Mouse (Mus musculus): ENCODE results near the gene Vmn1r111. TPM values are rescaled to one million over a fixed set of nuclear protein-coding genes. Genes with fewer than 3 reads are reported as not detected.
"Not testable (repeated sequence)": the region's sequence is repeated elsewhere in the genome, so short reads cannot be mapped to it uniquely, and the experiment has no call there.

The Vmn1r111 gene
- polyA plus RNA-seq (2014; fragmentation: Nextera tagmentation; extraction: Ambion mirVana): not detected in 2 replicates

GRCm38 (mm10) chr7:20703116-20703515 is at the start of gene Vmn1r111:
Gene Vmn1r111 (minus strand): TSS chr7:20703216.
- H3K27ac ChIP-seq (replicated peaks; ENCODE audit: low read depth, low read length); H3K4me1 ChIP-seq (ENCODE audit: control insufficient read depth, insufficient read depth, low read length); H3K4me2 ChIP-seq (ENCODE audit: low read depth, low read length); H3K36me3 ChIP-seq (replicated peaks; ENCODE audit: control insufficient read depth, insufficient read depth, low read depth, low read length); H3K9ac ChIP-seq (replicated peaks; ENCODE audit: low read length); H3K27me3 ChIP-seq (ENCODE audit: control insufficient read depth, insufficient read depth, low read length); ATAC-seq (replicated peaks; ENCODE audit: insufficient number of reproducible peaks, low FRiP score, low TSS enrichment, low read depth); H3K9me3 ChIP-seq (replicated peaks; ENCODE audit: control insufficient read depth, low read length); H3K4me3 ChIP-seq (ENCODE audit: low read depth, low read length); DNase-seq (ENCODE audit: low spot score): not testable (repeated sequence)
- WGBS: no CpG with 5 or more reads among the region's 2 CpGs

DNA sequence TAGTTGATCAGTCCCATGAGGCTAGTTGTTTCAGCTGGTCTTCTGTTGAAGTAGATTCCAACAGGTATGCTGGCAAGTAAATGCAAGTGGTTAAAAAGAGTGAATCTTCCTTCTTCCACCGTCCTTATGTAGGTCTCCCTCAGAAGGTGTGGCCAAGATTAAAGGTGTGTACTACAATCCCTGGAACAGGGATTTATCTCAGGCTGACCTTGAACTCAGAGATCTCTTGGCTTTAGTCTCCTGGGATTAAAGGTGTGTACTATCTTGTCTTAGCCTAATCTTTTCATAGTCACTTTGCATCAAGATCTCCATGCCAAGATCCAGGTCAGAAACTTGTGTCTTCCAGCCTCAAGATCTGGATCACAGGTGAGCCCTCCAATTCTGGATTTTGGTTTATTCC is 27.5 kb upstream of the Vmn1r111 start, which contains the start of gene Gm10668:
Gm10668 (minus strand) TSS at position 101 of the 400 bp plus-strand sequence.
- H3K27ac ChIP-seq (replicated peaks; ENCODE audit: low read depth, low read length); H3K4me2 ChIP-seq (ENCODE audit: low read depth, low read length); H3K4me3 ChIP-seq (ENCODE audit: low read depth, low read length); H3K4me1 ChIP-seq (ENCODE audit: control insufficient read depth, insufficient read depth, low read length); ATAC-seq (replicated peaks; ENCODE audit: insufficient number of reproducible peaks, low FRiP score, low TSS enrichment, low read depth); H3K9ac ChIP-seq (replicated peaks; ENCODE audit: low read length); DNase-seq (ENCODE audit: low spot score); H3K27me3 ChIP-seq (ENCODE audit: control insufficient read depth, insufficient read depth, low read length); H3K9me3 ChIP-seq (replicated peaks; ENCODE audit: control insufficient read depth, low read length); H3K36me3 ChIP-seq (replicated peaks; ENCODE audit: control insufficient read depth, insufficient read depth, low read depth, low read length): not testable (repeated sequence)
- WGBS: no CpG with 5 or more reads among the region's 1 CpGs

DNA sequence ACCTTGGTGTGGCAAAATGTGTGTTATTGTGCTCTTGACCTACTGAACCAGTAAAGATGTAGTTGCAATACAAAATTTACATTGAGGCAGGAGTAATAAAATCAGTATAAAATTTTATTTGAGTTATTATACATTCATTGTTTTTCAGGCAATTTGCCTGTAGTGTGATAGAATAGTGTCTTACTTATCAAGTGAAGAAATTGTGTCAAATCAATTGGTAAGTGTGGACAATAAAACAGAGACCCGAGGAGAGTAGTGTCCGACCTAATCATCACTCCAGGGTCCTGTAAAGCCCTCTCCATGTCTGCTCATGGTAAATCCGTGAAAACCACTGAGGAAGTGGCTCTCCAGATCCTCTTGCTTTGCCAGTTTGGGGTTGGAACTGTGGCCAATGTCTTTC is 34.4 kb downstream of the Vmn1r111 start, which contains the start of gene Vmn1r107:
Vmn1r107 (plus strand) TSS at position 301 of the 400 bp plus-strand sequence.
- H3K36me3 ChIP-seq (replicated peaks; ENCODE audit: control insufficient read depth, insufficient read depth, low read depth, low read length); H3K9me3 ChIP-seq (replicated peaks; ENCODE audit: control insufficient read depth, low read length); H3K27ac ChIP-seq (replicated peaks; ENCODE audit: low read depth, low read length); H3K9ac ChIP-seq (replicated peaks; ENCODE audit: low read length); ATAC-seq (replicated peaks; ENCODE audit: insufficient number of reproducible peaks, low FRiP score, low TSS enrichment, low read depth); H3K4me2 ChIP-seq (ENCODE audit: low read depth, low read length); H3K27me3 ChIP-seq (ENCODE audit: control insufficient read depth, insufficient read depth, low read length); H3K4me1 ChIP-seq (ENCODE audit: control insufficient read depth, insufficient read depth, low read length); H3K4me3 ChIP-seq (ENCODE audit: low read depth, low read length); DNase-seq (ENCODE audit: low spot score): not testable (repeated sequence)
- WGBS: no CpG with 5 or more reads among the region's 3 CpGs

Other genes starting within 250 kb of the Vmn1r111 start
- gene Gm10670, start 228.3 kb downstream of the Vmn1r111 start, polyA plus RNA-seq (2014; fragmentation: Nextera tagmentation; extraction: Ambion mirVana): not detected in 2 replicates
- not detected in 2 replicates for gene Vmn1r103, start 192.7 kb downstream of the Vmn1r111 start, polyA plus RNA-seq (2014; fragmentation: Nextera tagmentation; extraction: Ambion mirVana)
- gene Vmn1r104, start 169.4 kb downstream of the Vmn1r111 start, polyA plus RNA-seq (2014; fragmentation: Nextera tagmentation; extraction: Ambion mirVana): not detected in 2 replicates
- not detected in 2 replicates for gene Gm5726, start 157.5 kb downstream of the Vmn1r111 start, polyA plus RNA-seq (2014; fragmentation: Nextera tagmentation; extraction: Ambion mirVana)
- not detected in 2 replicates for gene Gm4141, start 127.0 kb downstream of the Vmn1r111 start, polyA plus RNA-seq (2014; fragmentation: Nextera tagmentation; extraction: Ambion mirVana)
- gene Gm4513, start 104.2 kb downstream of the Vmn1r111 start, polyA plus RNA-seq (2014; fragmentation: Nextera tagmentation; extraction: Ambion mirVana): not detected in 2 replicates
- not detected in 2 replicates for gene Vmn1r107, start 34.3 kb downstream of the Vmn1r111 start, polyA plus RNA-seq (2014; fragmentation: Nextera tagmentation; extraction: Ambion mirVana)
- not detected in 2 replicates for gene Gm10668, start 27.4 kb upstream of the Vmn1r111 start, polyA plus RNA-seq (2014; fragmentation: Nextera tagmentation; extraction: Ambion mirVana)
- not detected in 2 replicates for gene Vmn1r112, start 68.0 kb upstream of the Vmn1r111 start, polyA plus RNA-seq (2014; fragmentation: Nextera tagmentation; extraction: Ambion mirVana)
- not detected in 2 replicates for gene Vmn1r113, start 84.1 kb upstream of the Vmn1r111 start, polyA plus RNA-seq (2014; fragmentation: Nextera tagmentation; extraction: Ambion mirVana)
- gene Vmn1r114, start 109.0 kb upstream of the Vmn1r111 start, polyA plus RNA-seq (2014; fragmentation: Nextera tagmentation; extraction: Ambion mirVana): not detected in 2 replicates
- not detected in 2 replicates for gene Vmn1r115, start 141.8 kb upstream of the Vmn1r111 start, polyA plus RNA-seq (2014; fragmentation: Nextera tagmentation; extraction: Ambion mirVana)
- gene Vmn1r116, start 169.0 kb upstream of the Vmn1r111 start, polyA plus RNA-seq (2014; fragmentation: Nextera tagmentation; extraction: Ambion mirVana): not detected in 2 replicates
- gene Vmn1r117, start 180.9 kb upstream of the Vmn1r111 start, polyA plus RNA-seq (2014; fragmentation: Nextera tagmentation; extraction: Ambion mirVana): not detected in 2 replicates
- gene Vmn1r118, start 209.1 kb upstream of the Vmn1r111 start, polyA plus RNA-seq (2014; fragmentation: Nextera tagmentation; extraction: Ambion mirVana): not detected in 2 replicates